Comparison of ENCODE assay signal across 22 mouse cellular contexts in the genomic region with DNA sequence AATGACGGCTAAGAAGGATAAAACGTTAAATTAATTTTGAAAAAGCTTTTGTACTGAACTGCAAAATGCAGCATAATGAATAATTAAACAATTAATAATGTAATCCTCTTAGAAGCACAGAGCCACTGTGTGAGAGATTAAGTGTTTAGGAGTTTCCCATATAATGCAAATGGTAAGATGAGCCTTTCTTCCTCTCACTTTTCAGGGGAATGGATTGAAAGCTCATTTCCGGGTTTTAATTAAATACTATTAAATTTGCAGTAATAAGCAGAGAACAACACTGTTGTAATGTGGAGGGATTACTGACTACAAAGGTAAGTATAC.
DNase-seq lines count a peak whose midpoint lies in the region; ATAC-seq and TF ChIP-seq lines count a peak whose summit lies in the region.
"Had no signal": no experiment of that assay in that cellular context is flagged by ENCODE, and none has a peak within 500 bp of the region (broad histone marks: within the 10 kb centered on the region; RNA-seq: fewer than 3 reads in every experiment).

No protein-coding gene starts in this region.

- no peak for ATAC-seq in hindbrain, postnatal 0 days
- ATAC-seq in hindbrain, embryonic 13.5 days (ENCODE audit: low FRiP score): no peak
- no peak for ATAC-seq in midbrain, embryonic 14.5 days (ENCODE audit: low FRiP score, low TSS enrichment)
- ATAC-seq: activated CD4-positive, CD25-positive, alpha-beta regulatory T cell, adult 4 months; intestine, embryonic 16.5 days had no signal

- H3K4me3 ChIP-seq in hindbrain, postnatal 0 days (ENCODE audit: low read length): no peak overlapping the region
- no peak overlapping the region for H3K4me3 ChIP-seq in hindbrain, embryonic 13.5 days
- H3K4me3 ChIP-seq in midbrain, embryonic 14.5 days (replicated peaks; ENCODE audit: low read depth, low read length): no peak overlapping the region
- H3K4me3 ChIP-seq: erythroblast, embryonic 14.5 days; heart, embryonic 15.5 days; limb, embryonic 12.5 days; liver, embryonic 15.5 days; lung, embryonic 15.5 days had no signal

- H3K9ac ChIP-seq in hindbrain, postnatal 0 days (replicated peaks; ENCODE audit: low read length): no peak overlapping the region
- no peak overlapping the region for H3K9ac ChIP-seq in hindbrain, embryonic 13.5 days
- no peak overlapping the region for H3K9ac ChIP-seq in midbrain, embryonic 14.5 days (replicated peaks; ENCODE audit: low read length)
- H3K9ac ChIP-seq: heart, embryonic 15.5 days; limb, embryonic 12.5 days; liver, embryonic 15.5 days; lung, embryonic 15.5 days had no signal

- no peak overlapping the region; the same call in 1 of the 2 replicates for H3K27ac ChIP-seq in hindbrain, postnatal 0 days
- no peak overlapping the region for H3K27ac ChIP-seq in hindbrain, embryonic 13.5 days
- no peak overlapping the region for H3K27ac ChIP-seq in midbrain, embryonic 14.5 days (replicated peaks; ENCODE audit: low read depth, low read length)
- H3K27ac ChIP-seq: heart, embryonic 15.5 days; limb, embryonic 12.5 days; liver, embryonic 15.5 days; lung, embryonic 15.5 days had no signal

- 41% methylated on average over 3 of the region's 3 CpGs for WGBS in hindbrain, postnatal 0 days
- 67% methylated on average over 3 of the region's 3 CpGs for WGBS in hindbrain, embryonic 13.5 days
- 30% methylated on average over 3 of the region's 3 CpGs for WGBS in midbrain, embryonic 14.5 days

- H3K9me3 ChIP-seq in hindbrain, postnatal 0 days (ENCODE audit: low read length): no peaks in the 10 kb centered on the region
- no peaks in the 10 kb centered on the region for H3K9me3 ChIP-seq in hindbrain, embryonic 13.5 days
- no peaks in the 10 kb centered on the region for H3K9me3 ChIP-seq in midbrain, embryonic 14.5 days (ENCODE audit: control insufficient read depth, low read length)
- H3K9me3 ChIP-seq: heart, embryonic 15.5 days; limb, embryonic 12.5 days; liver, embryonic 15.5 days; lung, embryonic 15.5 days had no signal

- H3K4me2 ChIP-seq in hindbrain, postnatal 0 days (ENCODE audit: low read depth, low read length): peak overlapping the region; percentile 38
- no peak overlapping the region for H3K4me2 ChIP-seq in hindbrain, embryonic 13.5 days
- 0 out of 2 replicates have a peak overlapping the region, but pooled peaks have one; percentile 21 for H3K4me2 ChIP-seq in midbrain, embryonic 14.5 days (ENCODE audit: low read length)
- H3K4me2 ChIP-seq: heart, embryonic 15.5 days; limb, embryonic 12.5 days; liver, embryonic 15.5 days; lung, embryonic 15.5 days had no signal

- H3K4me1 ChIP-seq in hindbrain, postnatal 0 days (ENCODE audit: insufficient read depth, low read length): no peaks in the 10 kb centered on the region
- H3K4me1 ChIP-seq in hindbrain, embryonic 13.5 days (replicated peaks): peaks cover 4% of the 10 kb centered on the region; the same call in 1 of the 2 replicates
- no peaks in the 10 kb centered on the region for H3K4me1 ChIP-seq in midbrain, embryonic 14.5 days (ENCODE audit: control insufficient read depth, insufficient read depth, low read length)
- H3K4me1 ChIP-seq: heart, embryonic 15.5 days; limb, embryonic 12.5 days; liver, embryonic 15.5 days; lung, embryonic 15.5 days had no signal

- no peak for TF ChIP-seq CTCF in hindbrain, postnatal 0 days (IDR thresholded peaks at IDR 0.05; ENCODE audit: low read depth)

- H3K27me3 ChIP-seq in hindbrain, postnatal 0 days (ENCODE audit: insufficient read depth, low read length): no peaks in the 10 kb centered on the region
- no peaks in the 10 kb centered on the region for H3K27me3 ChIP-seq in hindbrain, embryonic 13.5 days
- H3K27me3 ChIP-seq in midbrain, embryonic 14.5 days (ENCODE audit: control insufficient read depth, insufficient read depth, low read length): no peaks in the 10 kb centered on the region
- H3K27me3 ChIP-seq: heart, embryonic 15.5 days; limb, embryonic 12.5 days; liver, embryonic 15.5 days; lung, embryonic 15.5 days had no signal

- DNase-seq in hindbrain, postnatal 0 days (ENCODE audit: low spot score): no peak
- peak; percentile 17 for DNase-seq in retina, postnatal 1 day
- DNase-seq in retina, embryonic 14.5 days (ENCODE audit: low spot score): no peak
- DNase-seq in midbrain, embryonic 14.5 days: no peak
- DNase-seq in MN1 (ENCODE audit: low spot score): no peak
- no peak for DNase-seq in adipocyte (ENCODE audit: low spot score)
- DNase-seq: adrenal gland, adult 8-10 months; B cell, adult 2 months; gastrocnemius, postnatal 14 days; kidney, adult 8-10 months; kidney, postnatal 10 days; lung, postnatal 36 days; right cerebral cortex, postnatal 25 days; thymus, postnatal 14 days had no signal

- no peaks in the 10 kb centered on the region for H3K36me3 ChIP-seq in hindbrain, postnatal 0 days (ENCODE audit: insufficient read depth, low read length)
- H3K36me3 ChIP-seq in hindbrain, embryonic 13.5 days: no peaks in the 10 kb centered on the region
- no peaks in the 10 kb centered on the region for H3K36me3 ChIP-seq in midbrain, embryonic 14.5 days (ENCODE audit: control insufficient read depth, insufficient read depth, low read length)
- H3K36me3 ChIP-seq: heart, embryonic 15.5 days; limb, embryonic 12.5 days; liver, embryonic 15.5 days; lung, embryonic 15.5 days had no signal
